Mouse (Mus musculus) urinary bladder, postnatal 25 days (tissue): Measurements from ENCODE around the gene Adgrl2.

Experiments
- DNase-seq: peaks from one replicate; pipeline ENCODE4 v3.0.0; 2022; ENCODE audit warnings: low spot score

Gene Adgrl2

DNA sequence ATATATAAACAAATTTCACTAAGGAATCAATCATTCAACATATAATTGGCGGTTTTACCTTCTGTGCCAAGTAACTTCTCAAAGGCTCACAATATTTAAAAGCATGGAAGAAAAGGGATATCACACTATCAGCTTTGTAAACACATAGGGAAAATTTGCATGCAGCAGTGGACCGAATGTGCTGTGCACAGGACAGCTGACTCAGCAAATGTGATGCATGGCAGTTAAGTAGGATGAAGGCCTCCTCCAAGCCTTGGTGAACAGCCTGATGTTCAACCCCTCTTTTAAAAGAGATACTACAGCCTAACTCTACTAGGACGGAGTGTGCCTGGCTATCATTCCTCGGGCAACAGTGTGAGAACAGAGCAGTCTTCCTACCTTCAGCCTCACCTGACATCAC, 105.2 kb downstream of the Adgrl2 start:
- no peak for DNase-seq

DNA sequence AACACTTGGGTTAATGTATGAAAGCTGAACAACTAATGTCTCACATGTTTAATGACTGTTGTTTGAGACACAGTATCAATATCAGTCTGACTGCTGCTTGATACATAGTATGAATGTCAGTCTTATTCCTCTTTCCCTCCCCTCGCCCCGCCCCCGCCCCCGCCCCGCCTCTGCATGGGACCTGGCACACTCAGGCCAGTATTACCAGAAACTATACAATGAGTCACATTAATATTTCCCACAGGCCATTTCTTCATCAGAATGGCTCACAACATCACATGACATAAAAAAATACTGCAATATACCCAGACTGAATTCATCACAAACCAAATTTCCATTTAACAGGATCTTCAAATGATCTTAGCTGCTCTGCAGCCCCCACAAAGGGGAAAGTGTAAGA, 108.9 kb downstream of the Adgrl2 start:
- no peak for DNase-seq

- DNase-seq = no peak
Measured at GRCm38 (mm10) chr3:148872563-148872962, 117.8 kb downstream of the Adgrl2 start.

- DNase-seq = no peak
Measured at GRCm38 (mm10) chr3:148871792-148872464, 118.4 kb downstream of the Adgrl2 start.

DNA sequence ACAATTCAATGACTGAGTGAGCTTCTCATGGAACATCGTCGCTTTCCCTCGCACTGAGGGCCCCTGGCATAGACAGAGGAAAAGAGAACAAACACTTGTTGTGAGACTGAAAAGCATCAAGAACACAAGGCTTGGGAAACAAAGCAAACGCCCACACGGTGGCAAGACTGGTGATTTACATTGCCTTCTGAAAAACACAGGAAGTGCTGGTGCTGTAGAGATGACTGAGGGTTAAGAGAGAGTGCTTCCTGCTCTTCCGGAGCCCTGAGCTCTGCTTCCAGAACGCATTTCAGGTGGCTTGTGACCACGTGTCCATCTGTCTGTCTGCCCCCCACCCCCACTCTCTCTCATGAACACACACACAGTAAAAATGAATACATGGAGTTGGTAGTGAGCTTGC, 122.7 kb downstream of the Adgrl2 start:
- DNase-seq = no peak

GRCm38 (mm10) chr3:148866633-148867032, 123.7 kb downstream of the Adgrl2 start:
- DNase-seq = no peak

DNA sequence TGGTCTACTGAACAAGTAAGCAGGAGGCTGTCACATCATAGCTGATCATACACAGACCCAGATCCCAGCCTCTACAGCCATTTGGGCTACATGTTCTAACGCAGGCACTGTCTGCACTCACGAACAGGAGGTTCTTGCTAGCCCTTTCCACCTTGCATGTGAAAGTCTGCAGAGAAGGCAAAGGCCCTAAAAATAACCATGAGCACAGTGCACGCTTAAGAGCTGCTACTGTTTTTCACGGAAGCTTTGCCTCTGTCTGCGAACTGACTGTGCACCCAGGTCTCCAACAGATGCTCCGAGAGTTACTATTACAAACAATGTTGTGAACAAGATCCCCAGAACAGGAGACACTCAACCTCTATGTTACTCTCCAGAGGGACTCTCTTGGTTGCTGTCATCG, 124.3 kb downstream of the Adgrl2 start:
- DNase-seq = no peak

DNA sequence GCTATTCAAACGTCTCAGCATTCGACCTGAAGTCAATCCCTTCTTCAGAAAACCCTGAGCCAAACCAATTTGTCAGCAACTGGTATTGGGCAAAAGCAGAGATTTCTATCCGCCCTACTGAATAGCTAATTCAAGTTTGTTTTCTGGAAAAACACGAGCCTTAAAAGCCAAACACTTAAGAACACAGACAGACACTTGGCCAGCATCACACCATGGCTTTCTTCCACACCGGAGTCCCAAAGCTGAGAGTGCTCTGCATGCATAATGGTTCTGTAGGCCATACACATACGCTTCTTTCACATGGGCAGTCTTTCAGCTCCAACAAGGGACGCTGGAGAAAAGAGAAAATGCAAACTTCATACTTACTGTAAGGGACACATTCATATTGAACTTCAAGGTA, 125.1 kb downstream of the Adgrl2 start:
- DNase-seq = no peak

DNA sequence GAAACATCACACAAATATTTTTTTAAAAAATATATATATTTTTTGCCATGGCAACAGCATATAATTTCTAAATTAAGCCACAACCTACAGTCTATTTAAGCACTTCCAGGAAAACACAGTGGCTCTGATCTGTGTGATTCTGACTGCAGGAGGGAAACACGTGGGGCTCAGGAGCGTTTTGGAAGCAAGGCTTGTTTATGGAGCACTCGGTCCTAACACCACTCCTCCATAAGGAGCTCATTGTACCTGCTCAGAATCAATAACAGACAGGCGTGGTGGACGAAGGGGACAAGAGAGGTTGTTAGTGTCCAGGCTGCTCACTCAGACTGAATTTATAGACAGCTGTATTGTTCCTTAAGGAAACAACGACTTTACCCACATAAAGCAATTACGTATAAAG, 128.5 kb downstream of the Adgrl2 start:
- DNase-seq = no peak

DNA sequence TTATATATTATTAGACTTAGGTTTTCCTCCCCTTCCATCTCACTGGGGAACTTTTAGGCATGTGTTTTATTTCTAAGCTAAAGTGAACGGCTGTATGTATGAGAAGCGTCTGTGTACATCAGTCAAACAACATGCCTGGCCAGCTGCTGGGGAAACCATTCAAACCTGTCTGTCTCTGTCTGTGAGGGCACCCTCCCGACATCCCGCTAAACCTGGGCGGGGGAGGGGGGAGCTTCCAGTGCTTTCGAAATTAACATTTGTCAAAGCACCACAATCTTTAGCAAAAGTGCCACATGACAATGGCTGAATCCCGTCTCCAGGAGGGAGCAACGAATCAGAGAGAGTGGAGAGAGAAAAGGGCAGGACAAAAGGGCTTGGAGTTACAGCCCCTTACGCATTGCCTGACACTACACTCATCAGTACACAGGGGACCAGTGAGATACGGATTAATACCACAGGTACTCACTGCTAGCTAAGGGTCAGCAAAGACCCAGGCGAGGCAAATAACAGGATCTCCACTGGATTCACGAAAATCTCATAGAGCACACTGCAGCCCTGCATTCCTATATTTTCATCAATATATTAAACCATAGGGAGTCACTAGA, 135.9 kb downstream of the Adgrl2 start:
- DNase-seq = no peak

DNA sequence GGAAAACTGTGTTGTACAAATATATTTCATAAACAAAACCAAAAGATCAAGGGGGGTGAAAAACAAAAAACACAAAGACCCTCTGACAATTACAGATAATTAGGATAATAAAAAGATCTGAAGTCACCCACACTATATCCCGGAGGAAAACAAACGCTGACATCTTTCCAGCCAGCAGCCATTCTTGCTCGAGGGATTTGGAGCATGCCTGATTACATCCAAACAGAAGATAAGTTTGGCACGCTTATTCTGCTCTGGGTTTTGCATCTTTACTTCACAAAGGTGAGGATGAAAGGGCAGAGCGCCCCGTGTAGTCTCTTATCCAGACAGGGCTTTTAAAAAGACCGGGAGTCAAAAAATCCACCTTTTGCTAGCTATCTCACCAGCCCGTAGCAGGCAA, 137.0 kb downstream of the Adgrl2 start:
- no peak for DNase-seq

DNA sequence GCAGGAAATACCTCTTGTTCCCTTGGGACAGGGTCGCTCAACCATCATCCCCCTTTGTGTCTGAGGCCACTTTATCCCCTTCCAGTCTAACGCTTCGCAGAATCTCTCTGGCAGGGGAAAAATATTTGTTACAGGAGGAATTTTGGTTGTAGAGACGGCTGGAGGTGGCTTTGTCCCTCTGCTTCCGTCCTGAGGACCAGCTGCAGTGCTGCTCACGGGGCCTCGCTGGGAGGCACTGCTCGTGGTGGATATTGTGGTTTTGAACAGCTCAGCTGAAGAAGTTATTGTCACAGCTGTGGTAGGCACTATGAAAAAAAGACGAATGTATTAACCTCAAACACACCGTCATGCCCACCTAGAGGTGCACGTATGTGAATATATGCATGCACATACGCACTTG, 137.8 kb downstream of the Adgrl2 start:
- no peak for DNase-seq

- no peak for DNase-seq
Measured at GRCm38 (mm10) chr3:148850821-148851220, 139.5 kb downstream of the Adgrl2 start.

GRCm38 (mm10) chr3:148848366-148848765, 142.0 kb downstream of the Adgrl2 start:
- DNase-seq = no peak

GRCm38 (mm10) chr3:148844182-148844581, 146.2 kb downstream of the Adgrl2 start:
- no peak for DNase-seq

DNA sequence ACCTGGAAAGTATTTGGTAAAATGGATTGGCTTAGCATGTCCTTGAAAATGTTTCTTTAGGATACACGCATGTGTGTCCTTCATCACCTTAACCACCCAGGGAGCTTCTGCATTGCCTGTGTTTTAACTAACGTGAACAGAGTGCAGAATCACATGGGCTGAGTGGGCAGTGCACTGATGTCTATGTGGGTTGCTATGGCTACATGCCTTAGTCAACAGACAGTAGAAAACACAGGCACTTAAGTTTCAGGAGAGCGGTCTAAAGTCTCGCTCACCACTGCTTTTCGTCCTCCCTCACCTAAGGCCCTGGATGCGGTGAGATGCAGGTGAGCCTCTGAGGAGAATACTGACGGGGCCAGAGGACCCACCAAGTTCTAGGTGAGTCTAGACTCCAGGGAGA, 147.8 kb downstream of the Adgrl2 start:
- no peak for DNase-seq

DNA sequence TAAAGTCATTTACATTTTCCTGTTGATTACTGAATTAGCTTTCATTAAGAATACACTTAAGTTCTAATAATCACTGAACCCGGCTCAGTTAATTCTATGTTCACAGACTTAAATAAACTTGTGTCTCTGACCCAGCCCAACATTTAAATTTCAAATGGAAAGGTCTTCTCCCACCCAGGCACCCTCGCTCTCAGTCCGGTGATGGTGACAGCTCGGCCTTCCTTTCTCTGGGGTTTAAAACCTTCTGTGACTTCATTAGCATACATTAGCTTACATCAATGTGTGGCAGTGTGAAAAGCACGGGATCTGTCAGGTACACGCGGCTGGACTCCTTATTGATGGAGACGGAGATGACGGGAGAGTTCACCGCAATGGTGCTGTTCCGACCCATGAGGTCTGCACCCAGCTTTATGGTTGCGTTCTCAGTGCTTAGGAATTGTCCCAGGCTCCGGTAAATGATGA, 151.5 kb downstream of the Adgrl2 start:
- no peak for DNase-seq

GRCm38 (mm10) chr3:148838095-148838834, 152.1 kb downstream of the Adgrl2 start:
- no peak for DNase-seq

- no peak for DNase-seq
Measured at GRCm38 (mm10) chr3:148835136-148835535, 155.2 kb downstream of the Adgrl2 start.

- no peak for DNase-seq
Measured at GRCm38 (mm10) chr3:148833070-148833769, 157.1 kb downstream of the Adgrl2 start.

DNA sequence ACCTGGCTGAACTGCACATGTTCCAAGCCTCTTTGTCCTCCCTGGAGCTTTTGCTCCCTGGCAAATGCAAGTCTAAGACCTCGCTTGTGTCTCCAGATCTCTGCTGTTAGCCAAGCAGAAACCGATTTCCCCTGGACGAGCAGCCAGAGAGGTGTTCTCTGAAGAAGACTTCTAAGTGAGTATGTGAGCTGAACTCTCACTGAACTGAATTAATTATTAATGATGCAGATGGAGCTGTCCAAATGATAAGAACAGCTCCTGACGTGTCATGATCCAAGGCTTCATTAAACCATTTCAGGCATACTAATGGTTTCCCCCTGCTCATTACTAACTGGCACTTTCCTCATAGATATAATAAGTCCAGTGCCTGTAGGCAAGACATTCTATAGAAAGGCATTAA, 158.4 kb downstream of the Adgrl2 start:
- no peak for DNase-seq

DNA sequence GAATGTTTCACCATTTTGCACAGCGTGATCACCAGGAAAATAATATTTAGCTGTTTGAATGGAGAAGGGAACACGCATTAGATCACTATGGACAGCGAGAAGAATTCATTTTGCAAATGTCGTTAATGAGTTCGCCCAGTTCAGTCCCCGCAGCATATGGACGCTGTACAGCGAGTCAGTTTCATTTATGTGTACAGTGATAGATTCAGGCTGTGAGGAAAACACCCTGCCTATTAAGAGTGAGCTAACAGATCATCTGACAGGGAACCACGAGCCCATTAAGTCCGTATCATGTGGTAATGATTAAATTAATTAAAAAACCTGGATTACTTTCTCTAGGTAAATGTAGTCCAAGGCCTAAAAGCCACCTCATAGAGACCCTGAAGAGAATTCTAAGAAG, 161.8 kb downstream of the Adgrl2 start:
- DNase-seq = no peak

- no peak for DNase-seq
Measured at GRCm38 (mm10) chr3:148823551-148823950, 166.8 kb downstream of the Adgrl2 start.
